ENCODE assay signal across 24 mouse cellular contexts in genomic region chr8:60809806-60810205, GRCm38 (mm10).
A peak's percentile ranks its signal among the peaks of the same experiment; 100 is the strongest.
DNase-seq lines count a peak whose midpoint lies in the region; ATAC-seq and TF ChIP-seq lines count a peak whose summit lies in the region.
"Had no signal": no experiment of that assay in that cellular context is flagged by ENCODE, and none has a peak within 500 bp of the region (broad histone marks: within the 10 kb centered on the region; RNA-seq: fewer than 3 reads in every experiment).

No protein-coding gene starts in this region.

- no peaks in the 10 kb centered on the region for H3K27me3 ChIP-seq in midbrain, embryonic 11.5 days (ENCODE audit: control insufficient read depth, insufficient read depth, low read length)
- H3K27me3 ChIP-seq in midbrain, embryonic 15.5 days (replicated peaks) = no peaks in the 10 kb centered on the region
- no peaks in the 10 kb centered on the region for H3K27me3 ChIP-seq in Patski
- H3K27me3 ChIP-seq: CH12.LX had no signal

- no peak overlapping the region for H3K4me2 ChIP-seq in midbrain, embryonic 11.5 days
- H3K4me2 ChIP-seq in midbrain, embryonic 15.5 days = no peak overlapping the region

- no peak overlapping the region for H3K4me3 ChIP-seq in midbrain, embryonic 11.5 days (ENCODE audit: low read depth, low read length)
- no peak overlapping the region for H3K4me3 ChIP-seq in midbrain, embryonic 15.5 days

- TF ChIP-seq CTCF in Patski (IDR thresholded peaks at IDR 0.05) = no peak

- peak; percentile 75 for DNase-seq in midbrain, embryonic 11.5 days (ENCODE audit: low spot score, missing footprints)
- DNase-seq in 3T3-L1 (ENCODE audit: low read depth, low spot score) (peak; percentile 51), Patski (ENCODE audit: low read depth, low spot score) (no peak)
- DNase-seq in Muller cell, postnatal 12 days (ENCODE audit: inconsistent ontology term) = peak; percentile 82
- no peak for DNase-seq in adrenal gland, adult 2 months
- DNase-seq in adrenal gland, postnatal 10 days = no peak
- no peak for DNase-seq in ovary, postnatal 14 days (ENCODE audit: low spot score)
- DNase-seq: adrenal gland, adult 8-10 months; adrenal gland, postnatal 14 days; adrenal gland, postnatal 25 days; adrenal gland, postnatal 36 days; B cell, adult 2 months; cerebellum, adult 11 months; cerebellum, adult 11-12 months; cerebellum, adult 18-20 months; cerebellum, adult 2 months; cerebellum, adult 8-10 months; cerebellum, adult 9-10 months; cerebellum, adult 9-11 months had no signal

- no peak overlapping the region for H3K9ac ChIP-seq in midbrain, embryonic 11.5 days (ENCODE audit: low read length)
- H3K9ac ChIP-seq in midbrain, embryonic 15.5 days = no peak overlapping the region

- ATAC-seq in midbrain, embryonic 11.5 days (ENCODE audit: low FRiP score) = no peak
- no peak for ATAC-seq in midbrain, embryonic 15.5 days (replicated peaks)
- peak; percentile 69 for ATAC-seq in Patski
- ATAC-seq: activated CD4-positive, CD25-positive, alpha-beta regulatory T cell, adult 4 months; CD4-positive, CD25-positive, alpha-beta regulatory T cell, adult 4 months had no signal

- no peaks in the 10 kb centered on the region for H3K9me3 ChIP-seq in midbrain, embryonic 11.5 days (ENCODE audit: control insufficient read depth, low read length)
- no peaks in the 10 kb centered on the region for H3K9me3 ChIP-seq in midbrain, embryonic 15.5 days
- H3K9me3 ChIP-seq: G1E had no signal

- no peaks in the 10 kb centered on the region for H3K36me3 ChIP-seq in midbrain, embryonic 11.5 days (ENCODE audit: control insufficient read depth, insufficient read depth, low read length)
- no peaks in the 10 kb centered on the region for H3K36me3 ChIP-seq in midbrain, embryonic 15.5 days (replicated peaks)
- H3K36me3 ChIP-seq: G1E had no signal

- 92% methylated on average over 1 of the region's 1 CpGs for whole genome bisulfite sequencing in midbrain, embryonic 11.5 days
- WGBS in midbrain, embryonic 15.5 days = 100% methylated on average over 1 of the region's 1 CpGs

- H3K4me1 ChIP-seq in midbrain, embryonic 11.5 days (ENCODE audit: control insufficient read depth, insufficient read depth, low read length) = no peaks in the 10 kb centered on the region
- H3K4me1 ChIP-seq in midbrain, embryonic 15.5 days = no peaks in the 10 kb centered on the region

- no peak overlapping the region for H3K27ac ChIP-seq in midbrain, embryonic 11.5 days (ENCODE audit: low read depth, low read length)
- no peak overlapping the region for H3K27ac ChIP-seq in midbrain, embryonic 15.5 days

- CTCF ChIA-PET in Patski (lab: Charles Lee) = interaction anchor here (1.1 to 1.8 kb wide), 3 partner anchors 11 to 16 kb away, joined by 5 to 6 read pairs (median 5); no protein-coding TSS in a partner anchor

- in situ Hi-C loops in Patski (cut with MboI; ENCODE audit: low pct_unique_long_range_greater_than_20kb) = no loop called here

- POLR2A ChIA-PET in Patski (lab: Charles Lee) = interaction anchor here (0.6 to 0.7 kb wide), 2 partner anchors 33 to 569 kb away, joined by 3 to 4 read pairs; no protein-coding TSS in a partner anchor

Comparison
In these comparisons a context has a peak if more than half of its experiments do, and no peak if none do; other contexts are left out.
1. DNase-seq: peak in midbrain, embryonic 11.5 days (single experiment), 3T3-L1 (single experiment) and Muller cell, postnatal 12 days (single experiment); none in Patski (single experiment), adrenal gland, adult 2 months (single experiment), adrenal gland, postnatal 10 days (single experiment) and ovary, postnatal 14 days (single experiment).